Mouse (Mus musculus): Measurements from ENCODE around the gene Isoc2b.
A peak's percentile ranks its signal among the peaks of the same experiment; 100 is the strongest.
"Not testable (repeated sequence)": the region's sequence is repeated elsewhere in the genome, so short reads cannot be mapped to it uniquely, and the experiment has no call there.

The Isoc2b gene

DNA sequence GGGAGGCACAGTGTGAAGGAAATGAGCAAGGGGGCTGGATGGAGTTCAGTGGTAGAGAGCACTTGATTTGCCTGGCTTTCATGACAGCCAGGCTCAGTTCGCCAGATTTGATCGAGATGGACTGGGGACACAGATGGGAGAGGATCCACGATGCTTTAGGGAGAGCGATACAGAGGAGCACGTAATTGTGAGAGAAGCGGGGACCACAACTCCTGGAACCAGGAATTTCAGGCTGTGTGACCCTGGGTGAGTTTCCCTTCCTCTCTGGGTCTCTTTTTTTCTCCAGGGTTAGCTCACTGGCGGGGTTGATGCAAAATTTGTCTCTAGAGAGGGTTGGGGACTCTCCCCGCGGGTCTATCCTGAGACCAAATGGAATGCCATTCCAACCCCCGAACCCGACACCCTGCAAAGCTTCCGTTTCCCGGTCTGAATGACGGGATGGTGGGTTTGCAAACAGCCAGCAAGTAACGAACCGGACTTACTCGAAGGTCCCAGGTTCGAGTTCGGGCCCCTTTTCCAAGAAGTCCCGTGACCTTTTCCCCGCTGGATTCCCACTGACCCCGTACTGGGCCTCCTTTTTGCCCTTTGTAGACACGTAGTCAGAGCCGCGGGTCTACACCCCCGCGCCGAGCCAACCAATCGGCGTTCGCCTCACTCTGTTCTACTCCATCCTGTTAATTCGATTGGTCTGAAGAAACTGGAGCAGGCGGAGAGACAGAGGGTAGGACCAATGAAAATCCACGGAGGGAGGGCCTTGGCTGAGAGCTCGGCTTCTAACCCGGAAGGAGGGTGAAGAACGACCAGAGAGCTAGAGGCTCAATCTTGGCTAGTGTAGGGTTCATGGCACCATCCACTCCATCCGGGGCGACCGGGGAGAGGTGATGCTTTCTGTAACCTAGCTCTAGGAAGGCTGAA is 4.2 kb downstream of the Isoc2b start:
- peak; percentile 95 to 96 for DNase-seq (ENCODE audit: low spot score in 2 of 2)

DNA sequence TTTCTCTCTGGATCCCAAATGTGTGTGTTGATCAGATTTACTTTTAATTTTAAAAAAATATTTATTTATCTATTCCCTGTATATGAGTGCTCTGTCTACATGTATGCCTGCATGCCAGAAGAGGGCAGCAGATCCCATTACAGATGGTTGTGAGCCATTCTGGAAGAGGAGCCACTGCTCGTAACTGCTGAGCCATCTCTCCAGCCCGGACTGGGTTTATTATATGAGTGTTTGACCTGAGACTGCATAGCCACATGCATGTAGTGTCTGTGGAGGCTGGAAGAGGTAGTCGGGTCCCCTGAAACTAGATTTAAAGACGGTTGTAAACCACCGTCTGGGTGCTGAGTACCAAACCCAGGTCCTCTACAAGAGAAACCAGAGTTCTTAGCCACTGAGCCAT is 5.0 kb downstream of the Isoc2b start:
- no peak for DNase-seq (ENCODE audit: low spot score in 2 of 2)

DNA sequence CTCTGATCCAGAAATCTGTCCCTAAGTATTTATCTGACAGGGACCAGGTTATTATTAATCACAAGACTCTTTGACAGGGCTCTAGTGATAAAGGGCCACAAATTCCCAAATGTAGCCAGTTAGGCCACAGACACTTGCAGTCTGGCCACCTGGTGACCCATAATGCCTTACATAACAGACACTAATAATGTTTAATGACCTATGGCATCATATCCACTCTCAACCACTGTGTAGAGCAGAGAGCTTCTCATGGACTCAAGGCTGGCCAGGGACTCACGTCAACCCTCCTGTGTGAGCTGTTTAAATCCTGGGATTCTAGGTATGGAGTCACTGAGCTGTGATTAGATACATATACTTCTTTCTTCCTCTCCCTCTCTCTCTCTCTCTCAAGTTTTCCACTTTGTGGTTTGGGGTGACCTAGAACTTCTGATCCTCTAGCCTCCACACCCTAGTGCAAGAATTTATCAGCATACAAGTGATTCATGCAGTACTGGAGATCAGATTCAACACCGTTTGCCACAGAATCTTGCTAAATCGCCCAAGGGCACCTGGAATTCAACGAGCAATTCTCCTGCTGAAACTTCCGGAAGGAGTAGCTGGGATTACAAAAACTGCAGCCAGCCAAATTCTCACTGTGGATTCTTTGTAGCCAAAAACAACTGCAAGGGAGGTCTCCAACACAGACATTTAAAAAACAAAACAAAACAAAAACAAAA is 5.8 kb downstream of the Isoc2b start:
- DNase-seq (ENCODE audit: low spot score in 2 of 2): no peak

DNA sequence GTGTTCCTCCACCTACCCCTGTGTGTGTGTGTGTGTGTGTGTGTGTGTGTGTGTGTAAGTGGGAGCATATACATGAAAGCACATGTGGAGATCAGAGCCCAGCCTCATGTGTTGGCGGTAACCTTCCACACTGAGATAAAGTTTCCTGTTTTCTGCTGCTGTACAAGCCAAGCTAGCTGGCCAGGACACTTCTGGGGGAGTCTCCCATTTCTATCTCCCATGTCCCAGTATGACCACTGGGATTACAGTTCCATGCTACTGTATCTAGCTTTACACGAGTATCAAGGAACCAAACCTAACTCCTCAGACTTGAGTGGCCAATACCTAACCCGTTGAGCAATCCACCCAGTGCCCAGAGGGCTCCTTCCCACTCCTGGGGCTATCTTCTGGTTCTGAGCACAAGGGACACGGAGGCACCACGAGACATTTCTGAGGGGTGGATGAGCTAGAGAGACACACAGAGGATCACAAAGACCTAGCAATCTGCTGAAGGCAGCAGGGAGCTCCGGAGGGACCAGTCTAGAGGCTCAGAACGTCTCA is 6.4 kb downstream of the Isoc2b start:
- no peak for DNase-seq (ENCODE audit: low spot score in 2 of 2)

DNA sequence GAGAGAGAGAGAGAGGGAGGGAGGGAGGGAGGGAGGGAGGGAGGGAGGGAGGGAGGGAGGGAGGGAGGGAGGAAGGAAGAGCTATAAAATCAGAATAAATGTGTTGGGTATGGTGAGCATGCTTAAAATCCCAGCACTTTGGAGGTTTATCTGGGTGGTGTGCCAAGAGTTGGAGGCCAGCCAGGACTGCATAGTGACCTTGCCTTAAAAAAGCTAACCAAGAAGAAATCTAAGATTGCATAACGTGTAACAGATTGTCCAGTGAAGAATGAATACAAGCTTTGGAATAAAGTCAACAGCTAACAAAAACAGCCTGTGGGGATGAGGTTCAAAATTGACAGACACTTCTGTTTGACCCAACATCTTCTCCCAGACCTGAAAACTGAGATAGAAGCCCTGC is 7.0 kb downstream of the Isoc2b start:
- DNase-seq (ENCODE audit: low spot score in 2 of 2): peak in 1 of 2 experiments; percentile 72

DNA sequence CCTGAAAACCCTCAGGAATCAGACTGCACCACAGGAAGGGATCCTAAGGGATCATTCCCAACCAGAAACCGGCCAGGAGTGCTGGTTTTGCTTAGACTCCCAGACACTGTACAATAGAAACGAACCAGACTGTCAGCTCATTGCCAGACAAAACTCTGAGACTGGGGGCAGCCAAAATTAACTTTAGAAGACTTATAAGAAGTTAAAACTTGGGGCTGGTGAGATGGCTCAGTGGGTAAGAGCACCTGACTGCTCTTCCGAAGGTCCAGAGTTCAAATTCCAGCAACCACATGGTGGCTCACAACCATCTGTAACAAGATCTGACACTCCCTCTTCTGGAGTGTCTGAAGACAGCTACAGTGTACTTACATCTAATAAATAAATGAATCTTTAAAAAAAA is 9.1 kb downstream of the Isoc2b start:
- DNase-seq (ENCODE audit: low spot score in 2 of 2): not testable (repeated sequence)

DNA sequence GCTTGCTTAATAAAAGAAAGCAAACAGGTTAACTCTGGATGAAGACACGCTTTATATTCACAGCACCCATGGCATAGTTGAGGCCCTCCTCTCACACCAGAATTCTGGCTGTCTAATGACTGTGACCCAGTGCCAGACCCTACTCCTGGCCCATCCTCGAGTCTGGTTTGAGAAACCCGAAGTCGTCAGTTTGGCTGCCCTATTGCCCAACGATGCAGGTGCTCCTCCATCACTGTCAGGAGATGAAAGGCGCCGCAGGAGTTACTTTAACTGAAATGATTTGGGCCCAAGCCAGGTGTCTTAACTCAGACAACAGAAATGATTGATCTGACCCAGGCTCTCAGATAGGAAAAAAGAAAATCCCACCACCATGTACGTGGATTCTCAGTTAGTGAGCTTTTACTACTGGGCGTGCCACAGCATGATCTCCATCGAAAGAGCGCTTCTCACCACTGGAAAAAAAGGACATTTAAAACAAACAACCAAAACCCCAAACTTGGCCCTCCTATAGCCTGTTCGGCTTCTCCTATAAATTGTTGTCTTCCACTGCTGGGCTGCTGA is 10.6 kb downstream of the Isoc2b start:
- no peak for DNase-seq (ENCODE audit: low spot score in 2 of 2)

DNA sequence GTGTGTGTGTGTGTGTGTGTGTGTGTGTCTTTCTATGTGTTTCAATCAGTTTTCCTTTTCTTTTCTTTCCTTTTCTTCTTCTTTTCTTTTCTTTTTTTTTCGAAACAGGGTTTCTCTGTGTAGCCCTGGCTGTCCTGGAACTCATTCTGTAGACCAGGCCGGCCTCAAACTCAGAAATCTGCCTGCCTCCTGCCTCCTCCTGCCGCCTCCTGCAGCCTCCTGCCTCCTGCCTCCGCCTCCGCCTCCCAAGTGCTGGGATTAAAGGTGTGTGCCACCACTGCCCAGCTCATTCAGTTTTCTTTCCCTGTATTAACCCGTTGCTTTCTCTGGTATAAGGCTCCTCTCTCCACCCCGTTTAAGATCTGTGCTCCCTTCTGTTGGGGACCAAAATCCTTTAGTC is 12.7 kb downstream of the Isoc2b start:
- DNase-seq (ENCODE audit: low spot score in 2 of 2): no peak

DNA sequence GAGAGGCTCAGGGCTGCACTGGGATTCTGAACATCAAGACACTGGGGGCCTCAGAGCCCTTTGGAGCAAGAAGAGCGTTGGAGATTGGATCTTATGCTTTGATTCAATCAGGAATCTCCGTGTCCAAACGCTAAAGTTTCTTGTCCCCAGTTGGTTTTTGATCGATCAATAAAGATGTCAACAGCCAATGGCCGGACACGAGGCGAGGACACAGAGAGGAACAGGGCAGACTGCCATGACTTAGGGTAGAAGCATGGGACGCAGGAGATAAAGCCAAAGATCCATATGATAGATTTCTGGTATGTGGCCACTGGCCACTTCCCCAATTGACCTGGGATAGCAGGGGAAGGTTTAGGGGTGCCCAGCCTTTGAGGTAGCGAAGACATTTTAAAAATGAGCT is 13.6 kb downstream of the Isoc2b start:
- no peak for DNase-seq (ENCODE audit: low spot score in 2 of 2)

DNA sequence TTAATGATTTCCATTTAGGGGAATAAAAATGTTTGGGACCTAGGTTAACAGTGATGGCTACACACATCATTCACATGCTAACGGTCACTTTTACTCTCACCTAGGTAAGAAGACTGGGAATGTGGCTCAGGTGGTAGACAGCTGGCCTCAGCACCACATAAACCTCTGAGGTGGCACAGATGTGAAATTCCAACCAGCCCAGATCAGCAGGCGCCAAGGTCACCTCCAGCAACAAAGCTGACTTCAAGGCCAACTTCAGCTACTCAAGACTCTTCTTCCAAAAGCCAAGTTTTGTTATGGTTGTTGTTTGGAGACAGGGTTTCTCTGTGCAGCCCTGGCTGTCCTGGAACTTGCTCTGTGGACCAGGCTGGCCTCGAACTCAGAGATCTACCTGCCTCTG is 16.4 kb downstream of the Isoc2b start:
- DNase-seq (ENCODE audit: low spot score in 2 of 2): no peak

DNA sequence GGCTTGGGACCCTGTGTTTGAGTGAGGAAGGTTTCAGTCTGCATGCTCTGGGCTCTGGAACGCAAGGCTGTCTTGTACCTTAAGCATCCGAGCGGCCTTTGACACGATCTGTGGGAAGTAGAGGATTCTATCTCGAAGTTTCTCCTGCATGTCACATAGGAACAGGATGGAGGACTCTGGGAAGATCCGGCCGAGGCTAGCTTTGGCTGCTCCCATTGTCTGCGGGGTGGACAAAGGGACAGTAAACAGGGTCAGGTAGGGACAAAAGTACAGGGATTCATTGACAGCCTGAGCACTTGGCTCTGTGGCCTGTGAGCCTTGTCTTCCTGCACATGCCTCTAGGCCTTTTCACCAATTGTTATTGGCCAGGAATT is 18.8 kb downstream of the Isoc2b start:
- no peak for DNase-seq (ENCODE audit: low spot score in 2 of 2)

DNA sequence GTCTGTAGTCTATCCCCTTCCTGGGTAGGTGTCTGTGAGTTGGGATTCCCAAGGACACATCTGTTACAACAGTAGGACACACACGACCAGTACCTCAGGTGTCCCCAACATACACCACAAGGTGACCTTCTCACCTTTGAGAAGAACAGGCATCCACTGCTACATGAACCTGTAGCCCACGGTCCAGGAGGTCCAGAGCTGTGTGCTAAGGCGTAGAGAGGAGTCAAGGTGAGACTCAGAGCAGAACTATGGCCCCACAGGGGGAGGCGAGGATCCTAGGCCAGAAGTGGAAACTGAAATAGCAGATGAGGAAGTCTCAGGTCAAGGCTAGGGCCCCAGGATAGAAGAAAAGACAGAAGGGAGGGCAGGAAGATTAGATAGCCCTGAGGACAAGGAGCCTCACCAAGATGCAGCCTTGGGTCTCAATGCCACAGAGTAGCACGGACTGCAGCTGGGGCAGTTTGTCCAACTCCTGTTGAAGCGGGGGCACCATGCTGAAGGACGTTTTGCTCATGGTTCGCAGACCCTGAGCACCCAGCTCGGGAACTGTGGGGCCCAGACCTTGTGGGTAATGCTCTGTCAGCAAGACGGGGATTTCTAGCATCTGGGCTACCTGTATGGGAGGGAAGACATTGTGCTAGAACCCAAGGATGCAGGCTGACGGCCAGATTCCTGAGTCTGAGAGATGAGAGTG is 19.3 kb downstream of the Isoc2b start:
- DNase-seq (ENCODE audit: low spot score in 2 of 2): no peak

DNA sequence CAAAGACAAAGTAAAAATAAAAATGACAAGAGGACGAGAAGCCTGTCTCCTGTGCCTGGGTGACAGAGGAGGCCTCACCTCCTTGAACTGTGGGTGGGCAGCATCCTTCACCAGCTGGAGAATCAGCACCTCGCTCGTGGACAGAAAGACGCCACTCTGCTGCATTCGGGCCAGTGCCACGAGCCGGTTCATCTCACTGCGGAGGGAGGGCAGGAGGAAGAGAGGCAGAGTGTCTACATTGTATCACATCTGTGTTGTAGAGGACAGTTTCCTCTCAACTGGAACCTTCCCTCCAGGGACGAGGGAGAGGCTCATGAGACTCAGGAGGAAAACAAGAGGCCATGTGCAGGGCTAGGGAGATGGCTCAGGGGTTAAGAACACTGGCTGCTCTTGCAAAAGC is 20.7 kb downstream of the Isoc2b start:
- DNase-seq (ENCODE audit: low spot score in 2 of 2): no peak

DNA sequence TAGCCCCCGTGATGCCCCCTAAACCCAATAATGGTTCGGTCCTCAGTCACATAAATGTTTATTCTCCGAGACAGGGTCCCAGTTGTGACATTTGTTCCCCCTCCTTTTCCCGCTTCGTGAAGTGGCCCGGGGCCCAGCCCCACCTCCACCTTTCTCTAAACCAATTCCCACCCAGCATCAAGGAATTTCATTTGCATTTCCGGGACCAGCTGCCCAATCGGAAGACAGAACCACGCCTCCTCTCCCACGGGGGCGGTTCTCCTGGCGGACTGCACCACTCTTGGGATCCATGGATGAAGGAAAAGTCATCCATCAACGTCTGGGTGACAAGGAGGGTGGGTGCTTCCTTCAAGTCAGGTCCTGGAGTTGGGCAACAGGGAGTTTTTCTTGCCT is 25.1 kb downstream of the Isoc2b start:
- DNase-seq (ENCODE audit: low spot score in 2 of 2): peak in 1 of 2 experiments; percentile 53

DNA sequence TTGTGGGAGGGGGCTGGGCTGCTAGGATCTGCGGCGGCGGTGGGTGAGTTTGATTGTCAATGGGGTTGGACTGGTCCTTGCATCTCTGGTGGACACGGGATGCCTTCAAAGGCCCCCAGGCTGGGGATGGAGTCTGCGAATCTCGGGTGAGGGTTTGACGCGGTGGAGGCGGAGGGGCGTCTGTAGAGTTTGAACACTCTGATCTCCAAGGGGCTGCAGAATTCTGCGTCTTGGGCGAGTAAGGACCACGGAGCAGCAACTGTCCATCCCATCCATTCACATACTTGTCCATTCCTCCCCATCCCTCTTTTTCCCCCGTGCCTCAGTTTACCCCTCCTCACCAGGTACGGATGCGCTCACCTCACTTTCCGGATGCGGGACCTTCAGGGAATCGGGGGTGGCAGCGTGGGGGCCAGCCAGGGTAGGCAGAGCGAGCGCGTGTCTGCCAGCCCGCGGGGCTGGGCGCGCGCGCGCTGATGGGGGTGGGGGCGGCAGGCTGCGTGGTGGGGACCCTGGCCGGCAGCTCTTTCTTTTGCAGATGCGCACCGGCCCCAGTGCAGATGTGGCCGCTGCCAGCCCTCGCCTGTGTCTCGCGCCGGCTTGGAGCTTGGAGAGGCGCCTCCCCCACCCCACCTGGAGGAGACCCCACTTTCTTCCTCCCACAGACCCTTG is 25.7 kb downstream of the Isoc2b start, which contains the start of gene Shisa7:
Gene Shisa7, minus strand, starts transcription at position 452 of the 672 bp plus-strand sequence.
- no peak for DNase-seq (ENCODE audit: low spot score in 2 of 2)

DNA sequence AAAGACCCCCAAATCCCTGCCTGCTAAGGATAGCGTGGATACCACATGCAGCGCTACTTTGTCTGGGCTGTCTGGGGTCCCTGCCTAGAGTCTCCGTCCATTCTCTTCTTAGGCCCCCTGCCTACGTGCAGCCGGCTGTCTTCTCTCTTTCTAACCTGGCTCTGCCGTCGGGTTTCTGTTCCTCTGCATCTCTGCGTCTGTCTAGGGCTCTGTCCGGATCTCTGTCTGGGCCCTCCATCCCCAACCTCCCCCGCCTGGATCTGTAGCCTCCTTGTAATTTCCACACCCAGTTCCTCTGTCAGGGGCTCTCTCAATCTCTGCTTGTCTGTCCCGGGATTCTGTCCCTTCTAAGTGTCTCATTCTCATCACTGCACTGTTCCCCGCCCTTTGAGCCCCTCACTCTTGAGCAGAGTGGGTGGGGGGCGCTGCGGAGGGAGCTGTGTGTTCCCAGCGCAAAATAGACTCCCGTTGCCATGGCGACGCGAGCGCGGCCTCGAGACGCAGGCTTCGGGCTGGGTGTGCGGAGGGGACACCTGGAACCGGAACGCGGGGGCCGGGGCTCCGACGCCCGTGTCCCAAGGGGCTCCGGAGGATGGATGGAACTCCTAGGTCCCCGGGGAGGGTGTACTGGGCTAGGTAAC is 26.3 kb downstream of the Isoc2b start:
- no peak for DNase-seq (ENCODE audit: low spot score in 2 of 2)

DNA sequence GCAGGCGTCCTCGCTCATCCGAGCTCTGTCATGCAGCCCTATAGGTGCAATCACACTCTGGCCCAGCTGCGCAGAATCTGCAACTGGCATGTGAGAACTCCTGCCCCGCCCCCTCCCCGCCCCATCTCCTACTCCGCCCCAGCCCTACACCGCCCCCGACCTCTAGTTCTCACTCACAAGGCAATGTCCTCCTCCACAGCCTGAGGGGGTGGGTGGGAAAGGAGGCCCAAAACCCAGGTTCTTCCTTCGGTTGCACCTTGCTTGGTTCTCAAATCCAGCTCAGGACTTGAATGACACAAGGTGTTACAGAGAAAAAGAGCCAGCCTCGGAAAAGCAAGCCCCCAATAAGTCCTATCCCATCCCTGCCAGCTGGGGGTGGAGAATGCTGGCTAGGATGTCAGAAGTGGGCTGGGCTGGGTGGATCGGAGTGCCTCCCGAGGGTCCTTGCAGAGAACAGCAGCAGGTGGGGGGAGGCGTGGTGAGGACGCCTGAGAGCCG is 27.4 kb downstream of the Isoc2b start:
- DNase-seq (ENCODE audit: low spot score in 2 of 2): no peak

DNA sequence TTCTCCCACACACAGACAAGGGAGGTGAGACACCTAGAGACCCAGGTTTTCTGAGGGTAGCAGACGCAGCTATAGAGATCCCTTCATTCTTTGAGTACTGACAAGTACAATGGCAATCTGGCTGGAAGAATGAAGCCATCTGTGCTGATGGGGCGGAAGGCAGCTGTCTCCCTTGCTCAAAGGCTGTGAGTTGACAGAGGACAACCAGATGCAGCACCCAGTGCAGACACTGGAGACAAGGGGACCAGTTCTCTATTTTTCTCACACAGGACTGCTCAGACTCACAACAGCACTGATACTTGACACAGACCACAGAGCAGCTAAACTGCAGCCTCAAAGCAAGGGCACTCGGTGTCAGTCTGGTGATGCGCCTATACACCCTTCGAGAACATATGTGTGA is 28.0 kb downstream of the Isoc2b start:
- no peak for DNase-seq (ENCODE audit: low spot score in 2 of 2)

DNA sequence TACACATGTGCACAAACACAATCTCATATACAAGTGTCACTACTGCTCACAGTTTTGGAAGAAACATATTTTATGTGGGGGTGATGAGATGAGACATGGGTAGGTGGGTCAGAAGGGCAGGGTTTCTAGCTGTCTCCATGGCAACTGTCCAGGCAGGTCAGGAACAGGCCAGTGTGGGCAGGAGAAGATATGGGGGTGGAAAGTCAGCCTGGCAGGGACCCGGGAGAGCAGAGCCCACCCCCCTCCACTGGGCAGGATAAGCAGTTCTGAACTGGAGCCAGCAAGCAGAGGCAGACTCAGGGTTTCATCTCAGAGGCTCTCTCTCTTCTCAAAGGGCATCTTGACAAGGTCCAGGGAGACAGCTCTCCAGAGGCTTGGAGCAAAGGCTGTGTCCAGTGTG is 32.4 kb downstream of the Isoc2b start:
- DNase-seq (ENCODE audit: low spot score in 2 of 2): no peak

DNA sequence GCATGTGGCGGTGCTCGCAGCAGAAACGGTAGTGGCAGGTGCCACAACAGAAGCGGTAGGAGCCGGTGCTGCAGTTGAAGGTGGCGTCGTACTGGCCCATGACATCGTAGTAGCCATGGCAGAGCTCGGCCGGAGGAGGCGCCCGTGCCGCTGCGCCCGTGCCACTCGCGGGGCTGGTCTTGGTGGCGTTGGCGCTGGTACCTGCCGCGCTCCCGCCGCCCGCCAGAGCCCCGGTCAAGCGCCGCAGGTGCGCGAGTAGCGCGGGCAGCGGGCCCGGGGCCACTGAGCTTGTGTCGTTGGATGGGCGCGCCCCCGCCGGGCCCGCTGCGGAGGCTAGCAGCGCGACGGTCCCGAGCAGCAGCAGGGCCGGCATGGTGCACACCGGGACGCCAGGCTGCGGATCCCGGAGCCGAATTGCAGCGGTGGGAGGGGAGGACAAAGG is 33.7 kb downstream of the Isoc2b start:
- DNase-seq (ENCODE audit: low spot score in 2 of 2): peak in 1 of 2 experiments; percentile 47

Measured in urinary bladder, postnatal 4 days (tissue).